20 mouse cellular contexts compared by ENCODE assay signal in the genomic region with DNA sequence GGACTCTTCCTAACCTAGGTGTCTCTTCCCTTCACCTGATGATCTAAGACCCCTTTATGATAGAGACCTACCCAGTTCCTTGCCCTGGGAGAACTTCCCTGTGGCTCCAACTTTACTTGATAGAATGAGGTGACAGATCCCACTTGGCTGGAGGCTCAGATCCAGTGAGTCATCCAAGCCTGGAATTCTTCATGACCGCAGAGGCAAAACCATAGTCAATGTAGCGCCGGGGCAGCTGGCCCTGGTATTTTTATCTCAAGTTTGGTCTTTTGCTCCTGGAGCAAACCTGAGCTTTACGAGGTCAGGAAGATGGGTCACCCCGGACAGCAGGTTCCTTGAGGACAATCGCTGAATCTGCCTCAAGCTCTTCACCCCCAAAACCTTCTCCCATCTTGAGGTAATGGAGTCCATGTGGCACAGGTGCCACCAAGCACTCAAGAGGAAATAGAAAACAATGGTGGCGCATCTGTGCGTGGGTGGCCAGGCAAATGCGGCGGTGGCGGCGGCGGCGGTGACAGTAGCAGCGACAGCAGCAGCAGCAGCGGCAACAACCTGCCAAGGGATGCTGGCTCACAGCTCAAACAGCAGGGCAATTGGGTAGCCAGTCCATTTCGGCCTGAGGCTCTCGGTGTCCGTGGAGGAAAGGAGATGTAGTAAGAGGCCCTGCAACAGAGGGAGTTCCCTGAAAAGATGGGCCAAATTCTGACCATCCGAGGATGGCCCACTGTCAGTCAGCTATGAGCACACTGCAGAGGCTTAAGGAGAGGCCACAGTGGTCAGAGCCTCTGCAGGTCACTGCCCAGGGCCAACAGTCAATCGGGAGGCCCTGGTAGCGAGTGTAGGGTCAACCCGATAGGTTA. TPM values are rescaled to one million over a fixed set of nuclear protein-coding genes. Genes with fewer than 3 reads are reported as not detected.
DNase-seq lines count a peak whose midpoint lies in the region; ATAC-seq and TF ChIP-seq lines count a peak whose summit lies in the region.
"Had no signal": no experiment of that assay in that cellular context is flagged by ENCODE, and none has a peak within 500 bp of the region (broad histone marks: within the 10 kb centered on the region; RNA-seq: fewer than 3 reads in every experiment).

No protein-coding gene starts in this region.

- in situ Hi-C loops in Patski (cut with MboI; ENCODE audit: low pct_unique_long_range_greater_than_20kb), result no loop called here

- CTCF ChIA-PET in Patski (lab: Charles Lee), result interaction anchor here (1.3 kb wide), 1 partner anchor 12 kb away, joined by 4 read pairs; no protein-coding TSS in a partner anchor

- H3K36me3 ChIP-seq in intestine, embryonic 15.5 days, result no peaks in the 10 kb centered on the region
- H3K36me3 ChIP-seq in intestine, postnatal 0 days (ENCODE audit: control insufficient read depth, insufficient read depth), result no peaks in the 10 kb centered on the region
- H3K36me3 ChIP-seq: embryonic facial prominence, embryonic 15.5 days; G1E; liver, embryonic 13.5 days had no signal

- H3K4me2 ChIP-seq in intestine, embryonic 15.5 days (replicated peaks), result no peak overlapping the region
- H3K4me2 ChIP-seq in intestine, postnatal 0 days (replicated peaks; ENCODE audit: low read depth), result no peak overlapping the region
- H3K4me2 ChIP-seq: embryonic facial prominence, embryonic 15.5 days; forebrain, embryonic 13.5 days; liver, embryonic 13.5 days had no signal

- no peak for TF ChIP-seq CTCF in Patski (IDR thresholded peaks at IDR 0.05)
- no peak for TF ChIP-seq CTCF in intestine, postnatal 0 days (IDR thresholded peaks at IDR 0.05; ENCODE audit: low read depth)

- no peaks in the 10 kb centered on the region for H3K9me3 ChIP-seq in intestine, embryonic 15.5 days
- H3K9me3 ChIP-seq in intestine, postnatal 0 days (ENCODE audit: control insufficient read depth), result no peaks in the 10 kb centered on the region
- H3K9me3 ChIP-seq: embryonic facial prominence, embryonic 15.5 days; forebrain, embryonic 13.5 days; G1E; liver, embryonic 13.5 days had no signal

- H3K9ac ChIP-seq in intestine, embryonic 15.5 days, result no peak overlapping the region
- no peak overlapping the region for H3K9ac ChIP-seq in intestine, postnatal 0 days (ENCODE audit: low read depth, low read length)
- H3K9ac ChIP-seq: embryonic facial prominence, embryonic 15.5 days; forebrain, embryonic 13.5 days; liver, embryonic 13.5 days had no signal

- H3K4me3 ChIP-seq in intestine, embryonic 15.5 days (replicated peaks), result no peak overlapping the region
- no peak overlapping the region for H3K4me3 ChIP-seq in intestine, postnatal 0 days (ENCODE audit: low read depth, low read length)
- H3K4me3 ChIP-seq: embryonic facial prominence, embryonic 15.5 days; forebrain, embryonic 13.5 days; liver, embryonic 13.5 days had no signal

- H3K27me3 ChIP-seq in Patski, result no peaks in the 10 kb centered on the region
- no peaks in the 10 kb centered on the region for H3K27me3 ChIP-seq in intestine, embryonic 15.5 days (replicated peaks)
- no peaks in the 10 kb centered on the region for H3K27me3 ChIP-seq in intestine, postnatal 0 days (replicated peaks; ENCODE audit: control insufficient read depth, insufficient read depth, low read length)
- H3K27me3 ChIP-seq: embryonic facial prominence, embryonic 15.5 days; forebrain, embryonic 13.5 days; liver, embryonic 13.5 days had no signal

- ATAC-seq in Patski, result peak; percentile 86
- ATAC-seq in intestine, embryonic 15.5 days, result no peak
- no peak for ATAC-seq in intestine, postnatal 0 days
- ATAC-seq in megakaryocyte-erythroid progenitor cell, adult 5-6 weeks (replicated peaks; ENCODE audit: low FRiP score, low TSS enrichment, poor library complexity, severe bottlenecking), result no peak
- ATAC-seq: forebrain, embryonic 13.5 days had no signal

- POLR2A ChIA-PET in Patski (lab: Charles Lee), result no interaction called here

- H3K27ac ChIP-seq in intestine, embryonic 15.5 days, result no peak overlapping the region
- no peak overlapping the region for H3K27ac ChIP-seq in intestine, postnatal 0 days (ENCODE audit: low read depth, low read length)
- H3K27ac ChIP-seq: embryonic facial prominence, embryonic 15.5 days; forebrain, embryonic 13.5 days; liver, embryonic 13.5 days; macrophage had no signal

- 85% methylated on average over 23 of the region's 23 CpGs for WGBS in intestine, embryonic 15.5 days
- 89% methylated on average over 23 of the region's 23 CpGs for WGBS in intestine, postnatal 0 days

- H3K4me1 ChIP-seq in intestine, embryonic 15.5 days (replicated peaks), result peaks cover 5% of the 10 kb centered on the region; the same call in 1 of the 2 replicates
- no peaks in the 10 kb centered on the region for H3K4me1 ChIP-seq in intestine, postnatal 0 days (replicated peaks; ENCODE audit: control insufficient read depth, insufficient read depth, low read length)
- H3K4me1 ChIP-seq: embryonic facial prominence, embryonic 15.5 days; forebrain, embryonic 13.5 days had no signal

- DNase-seq in urinary bladder, postnatal 14 days (ENCODE audit: low spot score), result peak; percentile 32
- no peak for DNase-seq in urinary bladder, adult 18-20 months (ENCODE audit: low spot score in 2 of 2)
- DNase-seq in Patski (ENCODE audit: low read depth, low spot score), result peak; percentile 50
- peak; percentile 55 for DNase-seq in induced T-regulatory cell, adult 2 months (ENCODE audit: low read depth)
- DNase-seq: cerebellum, adult 18-20 months; kidney, postnatal 10 days; liver, embryonic 13.5 days; midbrain, embryonic 14.5 days had no signal

RNA-seq across cellular contexts. Expression of a gene that starts 23.0 kb away (rescaled TPM):
- polyA plus RNA-seq in Patski (2021), result 3.7 TPM
- 4.7 and 4.8 TPM in 2 replicates for polyA plus RNA-seq in intestine, embryonic 15.5 days (2015; fragmentation: Nextera tagmentation; extraction: Ambion mirVana)
- 5.6 and 5.8 TPM in 2 replicates for polyA plus RNA-seq in intestine, postnatal 0 days (2015; fragmentation: Nextera tagmentation; extraction: Ambion mirVana)
- 0.37 and 4.9 TPM in 2 replicates for total RNA-seq in megakaryocyte-erythroid progenitor cell, adult 5-6 weeks (2014; fragmentation: Nextera tagmentation)
- total RNA-seq in megakaryocyte-erythroid progenitor cell, adult 5-6 weeks (2017), result 0.57 and 1.4 TPM in 2 replicates
- polyA plus RNA-seq: G1E had no signal

RNA-seq across cellular contexts. Expression of a gene that starts 48.7 kb away (rescaled TPM):
- 0.13 TPM for polyA plus RNA-seq in Patski (2021)
- 0.15 and 0.28 TPM in 2 replicates for polyA plus RNA-seq in intestine, embryonic 15.5 days (2015; fragmentation: Nextera tagmentation; extraction: Ambion mirVana)
- polyA plus RNA-seq in intestine, postnatal 0 days (2015; fragmentation: Nextera tagmentation; extraction: Ambion mirVana), result 0.04 TPM in 1 of 2 replicates, not detected in the other
- not detected in 2 replicates for total RNA-seq in megakaryocyte-erythroid progenitor cell, adult 5-6 weeks (2014; fragmentation: Nextera tagmentation)
- total RNA-seq in megakaryocyte-erythroid progenitor cell, adult 5-6 weeks (2017), result not detected in 2 replicates
- total RNA-seq: G1E; gastrocnemius, adult 18-20 months; heart, adult 8-10 months; heart, postnatal 25 days had no signal
- polyA plus RNA-seq: forebrain, embryonic 13.5 days; liver, embryonic 13.5 days; macrophage; midbrain, embryonic 14.5 days; neural tube, embryonic 11.5 days had no signal

RNA-seq across cellular contexts. Expression of a gene that starts 50.3 kb away (rescaled TPM):
- polyA plus RNA-seq in Patski (2021), result 0.26 TPM
- 0.11 and 0.31 TPM in 2 replicates for polyA plus RNA-seq in intestine, embryonic 15.5 days (2015; fragmentation: Nextera tagmentation; extraction: Ambion mirVana)
- polyA plus RNA-seq in intestine, postnatal 0 days (2015; fragmentation: Nextera tagmentation; extraction: Ambion mirVana), result 0.14 and 0.31 TPM in 2 replicates
- not detected in 2 replicates for total RNA-seq in megakaryocyte-erythroid progenitor cell, adult 5-6 weeks (2014; fragmentation: Nextera tagmentation)
- not detected in 2 replicates for total RNA-seq in megakaryocyte-erythroid progenitor cell, adult 5-6 weeks (2017)
- total RNA-seq: gastrocnemius, adult 18-20 months; left cerebral cortex, postnatal 36 days had no signal
- polyA plus RNA-seq: forebrain, embryonic 13.5 days; G1E; liver, embryonic 13.5 days; midbrain, embryonic 14.5 days; neural tube, embryonic 11.5 days had no signal

Comparison
In these comparisons a context has a peak if more than half of its experiments do, and no peak if none do; other contexts are left out.
1. DNase-seq: peak in urinary bladder, postnatal 14 days (single experiment), Patski (single experiment) and induced T-regulatory cell, adult 2 months (single experiment); none in urinary bladder, adult 18-20 months (0 of 2).